ENCODE assay signal across 8 mouse cellular contexts in the genomic region with DNA sequence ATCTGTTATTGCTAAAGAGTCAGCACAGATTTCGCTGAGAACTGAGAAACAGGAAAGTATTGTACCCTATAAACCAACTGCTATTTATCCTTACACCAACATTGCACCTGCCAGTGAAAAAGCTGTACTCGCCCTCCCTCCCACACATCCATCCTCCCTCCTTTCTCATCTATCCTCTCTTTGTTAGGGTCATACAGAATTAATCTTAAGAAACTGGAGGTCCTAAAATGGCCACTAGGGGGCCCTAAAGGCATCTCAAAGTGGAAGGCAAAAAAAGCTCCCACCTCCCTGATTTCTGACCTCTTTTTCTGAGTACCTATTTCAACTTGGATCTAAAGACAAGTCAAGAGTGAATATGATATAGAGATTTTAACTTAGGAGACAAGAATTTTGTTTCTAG. TPM values are rescaled to one million over a fixed set of nuclear protein-coding genes. Genes with fewer than 3 reads are reported as not detected.
DNase-seq lines count a peak whose midpoint lies in the region; ATAC-seq lines count a peak whose summit lies in the region.

No protein-coding gene starts in this region.

- H3K27ac ChIP-seq in kidney, embryonic 16.5 days (ENCODE audit: low read length) = no peak overlapping the region
- no peak overlapping the region for H3K27ac ChIP-seq in embryonic facial prominence, embryonic 10.5 days (replicated peaks)
- H3K27ac ChIP-seq in hindbrain, embryonic 15.5 days (replicated peaks) = no peak overlapping the region

- DNase-seq in kidney, adult 11 months = peak; percentile 14
- peak; percentile 48 for DNase-seq in adrenal gland, adult 2 months
- peak; percentile 53 for DNase-seq in embryonic facial prominence, embryonic 10.5 days (ENCODE audit: low spot score)
- DNase-seq in left cerebral cortex, postnatal 10 days (ENCODE audit: extremely low spot score in 1 of 2, low spot score in 2 of 2) = peak; percentile 54 to 79
- DNase-seq in neural tube, embryonic 10.5 days (ENCODE audit: extremely low spot score, low spot score) = peak; percentile 49

- no peaks in the 10 kb centered on the region for H3K27me3 ChIP-seq in kidney, embryonic 16.5 days (ENCODE audit: insufficient read depth, low read length)
- no peaks in the 10 kb centered on the region for H3K27me3 ChIP-seq in embryonic facial prominence, embryonic 10.5 days (replicated peaks; ENCODE audit: low read depth, poor library complexity, severe bottlenecking)
- H3K27me3 ChIP-seq in hindbrain, embryonic 15.5 days = no peaks in the 10 kb centered on the region

- no peak for ATAC-seq in kidney, embryonic 16.5 days (ENCODE audit: low FRiP score, low TSS enrichment)
- no peak for ATAC-seq in hindbrain, embryonic 15.5 days (ENCODE audit: low FRiP score, low read depth)
- ATAC-seq in megakaryocyte-erythroid progenitor cell, adult 5-6 weeks (replicated peaks; ENCODE audit: low FRiP score, low TSS enrichment, poor library complexity, severe bottlenecking) = no peak

- H3K4me3 ChIP-seq in kidney, embryonic 16.5 days (ENCODE audit: low read length) = no peak overlapping the region
- H3K4me3 ChIP-seq in embryonic facial prominence, embryonic 10.5 days = no peak overlapping the region
- 0 out of 2 replicates have a peak overlapping the region, but pooled peaks have one; percentile 86 for H3K4me3 ChIP-seq in hindbrain, embryonic 15.5 days

- H3K4me1 ChIP-seq in kidney, embryonic 16.5 days (ENCODE audit: insufficient read depth, low read length) = peaks cover 12% of the 10 kb centered on the region
- H3K4me1 ChIP-seq in embryonic facial prominence, embryonic 10.5 days = peaks cover 20% of the 10 kb centered on the region
- H3K4me1 ChIP-seq in hindbrain, embryonic 15.5 days (replicated peaks) = peaks cover 24% of the 10 kb centered on the region

- H3K9me3 ChIP-seq in kidney, embryonic 16.5 days (ENCODE audit: low read length) = no peaks in the 10 kb centered on the region
- H3K9me3 ChIP-seq in embryonic facial prominence, embryonic 10.5 days = no peaks in the 10 kb centered on the region
- H3K9me3 ChIP-seq in hindbrain, embryonic 15.5 days = no peaks in the 10 kb centered on the region

- H3K36me3 ChIP-seq in kidney, embryonic 16.5 days (ENCODE audit: insufficient read depth, low read length) = no peaks in the 10 kb centered on the region
- no peaks in the 10 kb centered on the region for H3K36me3 ChIP-seq in embryonic facial prominence, embryonic 10.5 days (replicated peaks)
- no peaks in the 10 kb centered on the region for H3K36me3 ChIP-seq in hindbrain, embryonic 15.5 days

- intact Hi-C loops in left cerebral cortex, postnatal 10 days (cut with DNase I) = loop anchor here (2.0 to 10.0 kb wide), 2 partner anchors 249 to 1497 kb away; no protein-coding TSS in a partner anchor

- no peak overlapping the region for H3K9ac ChIP-seq in kidney, embryonic 16.5 days (replicated peaks; ENCODE audit: low read length)
- H3K9ac ChIP-seq in hindbrain, embryonic 15.5 days = no peak overlapping the region

- no peak overlapping the region for H3K4me2 ChIP-seq in kidney, embryonic 16.5 days (replicated peaks; ENCODE audit: low read depth, low read length)
- peak overlapping the region; percentile 84 for H3K4me2 ChIP-seq in hindbrain, embryonic 15.5 days

- WGBS in kidney, embryonic 16.5 days = 24% methylated on average over 2 of the region's 2 CpGs
- WGBS in embryonic facial prominence, embryonic 10.5 days = 18% methylated on average over 2 of the region's 2 CpGs
- WGBS in hindbrain, embryonic 15.5 days = 24% methylated on average over 2 of the region's 2 CpGs

RNA-seq across cellular contexts. Expression of a gene that starts 2.6 kb away (rescaled TPM):
- polyA plus RNA-seq in kidney, embryonic 16.5 days (2015; fragmentation: Nextera tagmentation; extraction: Ambion mirVana) = 5.0 and 6.2 TPM in 2 replicates
- 10 to 100 TPM; 22.2 to 26.7 TPM for total RNA-seq in adrenal gland, adult 2 months (2021)
- polyA plus RNA-seq in adrenal gland, adult 2 months (2012; rRNA removed) = 7.8 and 8.8 TPM in 2 replicates
- 5.1 and 5.4 TPM in 2 replicates for polyA plus RNA-seq in embryonic facial prominence, embryonic 10.5 days (2016; fragmentation: Nextera tagmentation; extraction: Ambion mirVana)
- polyA plus RNA-seq in hindbrain, embryonic 15.5 days (2015; fragmentation: Nextera tagmentation; extraction: Ambion mirVana) = 15.8 and 16.1 TPM in 2 replicates
- 100 to 1,000 TPM; 152 to 156 TPM for total RNA-seq in left cerebral cortex, postnatal 10 days (2021)
- 1.5 TPM in 2 replicates for total RNA-seq in megakaryocyte-erythroid progenitor cell, adult 5-6 weeks (2014; fragmentation: Nextera tagmentation)
- 0.66 and 0.88 TPM in 2 replicates for total RNA-seq in megakaryocyte-erythroid progenitor cell, adult 5-6 weeks (2017)

Comparison
In these comparisons a context has a peak if more than half of its experiments do, and no peak if none do; other contexts are left out.
1. DNase-seq: peak in every context shown above with its lines; median percentile 66 in left cerebral cortex, postnatal 10 days; 53 in embryonic facial prominence, embryonic 10.5 days; 49 in neural tube, embryonic 10.5 days; 48 in adrenal gland, adult 2 months; 14 in kidney, adult 11 months.